Mouse (Mus musculus) neural tube, embryonic 11.5 days (tissue): ENCODE results near the gene Atp5s. TPM values are rescaled to one million over a fixed set of nuclear protein-coding genes. Genes with fewer than 3 reads are reported as not detected.

ENCODE experiments used
- ATAC-seq: fragments of 200-750 bp; cut with Nextera tagmentation; 2 replicates; pipeline ENCODE4 v1.8.0; 2017; ENCODE audit warnings: moderate number of reproducible peaks, mild to moderate bottlenecking, moderate TSS enrichment, moderate library complexity; ENCODE audit not compliant: insufficient read depth, low FRiP score, low TSS enrichment
- DNase-seq: peaks from one replicate; pipeline ENCODE4 v3.0.0-alpha.2; 2015; ENCODE audit warnings: low spot score
- H3K27ac ChIP-seq: fragments of 300-500 bp; sonication (generic); 2 replicates; pipeline ENCODE4 v1.5.1; 2014; ENCODE audit warnings: low read depth, mild to moderate bottlenecking, low read length
- H3K27me3 ChIP-seq: fragments of 300-500 bp; sonication (generic); 2 replicates; pipeline ENCODE4 v1.6.1; 2014; ENCODE audit warnings: mild to moderate bottlenecking, low read length, mixed read lengths; ENCODE audit not compliant: control insufficient read depth, insufficient read depth
- H3K36me3 ChIP-seq: fragments of 300-500 bp; sonication (generic); 2 replicates; pipeline ENCODE4 v1.6.1; 2014; ENCODE audit warnings: mild to moderate bottlenecking, low read length, moderate library complexity, mixed read lengths; ENCODE audit not compliant: control insufficient read depth, insufficient read depth
- H3K4me1 ChIP-seq: fragments of 300-500 bp; sonication (generic); 2 replicates; pipeline ENCODE4 v1.6.1; 2014; ENCODE audit warnings: low read length, mixed read lengths; ENCODE audit not compliant: control insufficient read depth, insufficient read depth
- H3K4me2 ChIP-seq: fragments of 300-500 bp; sonication (generic); 2 replicates; pipeline ENCODE4 v1.6.1; 2014; ENCODE audit warnings: low read depth, mild to moderate bottlenecking, moderate library complexity
- H3K4me3 ChIP-seq: fragments of 300-500 bp; sonication (generic); 2 replicates; pipeline ENCODE4 v1.5.1; 2014; ENCODE audit warnings: low read depth, low read length
- H3K9ac ChIP-seq: fragments of 300-500 bp; sonication (generic); 2 replicates; pipeline ENCODE4 v1.6.1; 2014; ENCODE audit warnings: mild to moderate bottlenecking, low read length
- H3K9me3 ChIP-seq: fragments of 300-500 bp; sonication (generic); 2 replicates; pipeline ENCODE4 v1.6.1; 2016; ENCODE audit warnings: low read length; ENCODE audit not compliant: control insufficient read depth
- WGBS: fragments of 180-500 bp; shearing (Covaris S2); extraction: QIAGEN DNeasy Blood & Tissue Kit; methylation state at CpG from one replicate; pipeline ENCODE4 v1.1.7; 2014; 5-methylcytosine and 5-hydroxymethylcytosine counted together
- polyA plus RNA-seq: library from polyadenylated mRNA; unstranded; fragments of >200 nt; fragmentation: Nextera tagmentation; extraction: Ambion mirVana; gene quantifications from 2 replicates; pipeline ENCODE4 v1.2.1, GENCODE M21; 2014

The Atp5s gene
- polyA plus RNA-seq, 1 experiment from 2014 or later = 24.0 TPM

DNA sequence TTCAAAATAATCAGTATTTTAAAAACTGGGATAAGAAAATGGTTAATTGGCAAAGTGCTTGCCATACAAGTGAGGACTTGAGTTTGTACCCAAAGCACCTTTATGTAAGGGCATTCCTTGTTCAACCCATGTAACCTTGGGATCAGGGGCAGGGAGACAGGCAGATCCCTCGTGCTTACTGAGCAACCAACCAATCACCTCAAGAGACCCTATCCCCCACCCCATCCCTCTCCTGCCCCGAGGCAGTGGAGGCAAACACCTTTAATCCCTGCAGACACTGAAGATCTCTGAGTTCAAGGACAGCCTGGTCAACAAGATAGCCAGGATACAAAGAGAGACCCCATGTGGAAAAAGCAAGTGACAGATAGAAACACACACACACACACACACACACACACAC lies 1.4 kb upstream of the Atp5s start:
- H3K9me3 ChIP-seq = no peaks in the 10 kb centered on the region
- H3K4me3 ChIP-seq = no peak overlapping the region
- no peaks in the 10 kb centered on the region for H3K4me1 ChIP-seq
- no peaks in the 10 kb centered on the region for H3K27me3 ChIP-seq
- no peak for ATAC-seq
- no peak for DNase-seq
- H3K4me2 ChIP-seq = peak overlapping the region; percentile 81; the same call in 1 of the 2 replicates
- 74% methylated on average over 2 of the region's 2 CpGs for WGBS
- H3K27ac ChIP-seq = no peak overlapping the region
- H3K36me3 ChIP-seq = peaks cover 3% of the 10 kb centered on the region; the same call in 1 of the 2 replicates
- no peak overlapping the region for H3K9ac ChIP-seq

DNA sequence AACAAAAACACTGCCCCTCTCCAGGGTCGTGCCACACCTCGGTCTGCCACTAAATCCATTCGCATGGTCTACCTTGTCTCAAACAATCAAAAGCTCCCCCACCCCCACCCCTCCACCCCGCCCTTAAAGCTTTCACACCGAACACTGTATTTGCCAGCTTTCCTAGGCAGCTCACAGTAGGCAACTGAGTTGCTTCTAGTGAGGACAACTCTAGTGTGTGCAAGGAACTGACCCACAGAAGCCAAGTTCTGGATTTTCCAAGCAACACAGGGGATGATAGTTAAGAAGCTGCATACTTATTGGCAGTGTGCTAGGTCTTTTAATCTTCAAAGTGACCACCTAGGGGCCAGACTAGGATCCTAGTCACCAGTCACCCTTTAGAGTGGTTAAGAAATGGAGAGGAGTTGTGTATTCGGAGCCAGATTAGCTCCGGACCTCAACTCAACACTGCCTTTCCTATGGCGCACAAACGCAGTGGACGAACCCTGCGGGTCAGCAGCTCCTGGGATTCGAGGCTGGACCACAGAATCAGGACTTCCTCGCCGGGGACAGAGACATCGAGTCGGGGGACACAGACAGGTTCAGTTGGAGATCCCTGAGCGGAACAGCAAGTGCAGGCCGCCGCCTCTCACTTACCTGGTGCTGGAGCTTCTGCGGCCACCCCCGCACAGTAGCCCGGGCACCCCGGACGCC lies 586 bp upstream of the Atp5s start:
- peak overlapping the region; percentile 81 for H3K4me2 ChIP-seq
- ATAC-seq (no peak), DNase-seq (no peak)
- H3K36me3 ChIP-seq = peaks cover 3% of the 10 kb centered on the region; the same call in 1 of the 2 replicates
- 3% methylated on average over 24 of the region's 24 CpGs for WGBS
- no peak overlapping the region for H3K27ac ChIP-seq
- H3K9ac ChIP-seq = peak overlapping the region; percentile 49
- no peaks in the 10 kb centered on the region for H3K4me1 ChIP-seq
- H3K27me3 ChIP-seq = no peaks in the 10 kb centered on the region
- no peaks in the 10 kb centered on the region for H3K9me3 ChIP-seq
- peak overlapping the region; percentile 65 for H3K4me3 ChIP-seq

DNA sequence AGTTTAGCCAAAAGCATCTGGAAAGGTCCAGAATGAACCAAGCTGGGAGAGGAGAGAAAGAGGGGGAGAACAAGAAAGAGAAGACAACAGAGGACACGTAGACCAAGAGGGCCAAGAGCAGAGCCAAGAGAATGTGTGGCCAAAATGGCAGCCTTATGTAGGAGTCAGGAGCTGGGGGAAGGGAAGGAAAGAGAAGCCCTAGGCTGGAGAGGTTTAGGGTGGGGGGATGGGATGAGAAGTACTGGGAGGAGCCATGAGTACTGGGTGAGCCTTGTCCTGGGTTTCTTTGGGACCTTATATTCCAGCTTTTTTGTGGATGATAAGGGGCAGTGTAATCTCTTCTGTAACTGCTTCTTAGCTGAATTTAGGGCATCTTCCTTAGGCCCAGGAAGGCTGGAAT lies 4.5 kb downstream of the Atp5s start:
- H3K4me3 ChIP-seq = no peak overlapping the region
- H3K27ac ChIP-seq = no peak overlapping the region
- DNase-seq (no peak), ATAC-seq (no peak)
- H3K9me3 ChIP-seq = no peaks in the 10 kb centered on the region
- no peaks in the 10 kb centered on the region for H3K4me1 ChIP-seq
- no peak overlapping the region for H3K9ac ChIP-seq
- H3K36me3 ChIP-seq = no peaks in the 10 kb centered on the region
- 100% methylated on average over 1 of the region's 1 CpGs for WGBS
- H3K27me3 ChIP-seq = no peaks in the 10 kb centered on the region
- no peak overlapping the region for H3K4me2 ChIP-seq

DNA sequence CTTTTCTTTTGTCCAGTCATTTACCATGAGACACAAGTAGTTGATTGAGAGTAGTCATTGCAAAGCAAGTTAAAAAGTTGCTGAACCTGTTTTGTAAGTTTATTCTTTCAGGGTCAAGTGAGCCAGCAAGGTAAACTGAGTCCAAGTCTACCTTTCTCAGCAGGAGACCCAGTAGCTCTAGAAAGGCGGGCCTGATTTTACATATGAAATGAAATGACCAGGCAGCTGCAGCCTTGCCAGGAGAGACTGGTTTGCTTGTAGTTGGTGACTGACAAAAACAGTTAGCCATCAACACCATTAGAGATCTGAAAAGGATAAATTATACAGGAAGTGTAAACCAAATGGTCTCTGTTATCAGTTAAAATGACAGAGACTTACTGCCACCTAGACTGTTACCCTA lies 5.6 kb downstream of the Atp5s start:
- WGBS = 71% methylated on average over 1 of the region's 1 CpGs
- DNase-seq (no peak), ATAC-seq (no peak)
- H3K36me3 ChIP-seq = no peaks in the 10 kb centered on the region
- no peak overlapping the region for H3K27ac ChIP-seq
- H3K9ac ChIP-seq = no peak overlapping the region
- no peaks in the 10 kb centered on the region for H3K9me3 ChIP-seq
- no peak overlapping the region for H3K4me3 ChIP-seq
- H3K4me2 ChIP-seq = no peak overlapping the region
- H3K4me1 ChIP-seq = no peaks in the 10 kb centered on the region
- no peaks in the 10 kb centered on the region for H3K27me3 ChIP-seq

DNA sequence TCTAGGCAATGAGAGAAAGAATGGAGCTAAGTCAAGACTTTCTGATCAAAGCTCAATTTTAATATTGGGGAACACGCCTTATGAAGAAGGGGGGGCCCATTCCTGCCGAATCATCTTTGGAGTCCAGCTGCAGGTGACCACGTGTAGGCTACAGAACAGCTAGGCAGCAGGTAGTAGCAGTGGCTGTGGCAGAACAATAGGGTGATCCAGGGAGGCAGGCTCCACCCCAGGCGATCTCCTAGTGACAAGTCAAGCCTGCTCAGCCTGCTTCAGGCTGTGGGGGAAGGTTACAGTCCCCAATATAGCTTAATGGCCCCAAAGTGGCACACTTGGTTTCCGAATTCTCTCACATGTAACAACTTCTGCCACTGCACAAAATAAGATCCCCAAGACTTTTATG lies 7.5 kb downstream of the Atp5s start:
- Histone ChIP-seq H3K9ac (no peak overlapping the region), H3K36me3 (no peaks in the 10 kb centered on the region)
- 34% methylated on average over 5 of the region's 5 CpGs for WGBS

GRCm38 (mm10) chr12:69733518-69733917 lies 8.8 kb downstream of the Atp5s start:
- Histone ChIP-seq H3K27me3 (no peaks in the 10 kb centered on the region), H3K9me3 (no peaks in the 10 kb centered on the region), H3K36me3 (no peaks in the 10 kb centered on the region), H3K27ac (no peak overlapping the region), H3K4me2 (no peak overlapping the region), H3K4me3 (no peak overlapping the region), H3K4me1 (no peaks in the 10 kb centered on the region), H3K9ac (no peak overlapping the region)
- ATAC-seq (no peak), DNase-seq (no peak)
- 26% methylated on average over 2 of the region's 2 CpGs for WGBS

More for the DNA sequence above, 7.5 kb downstream of the Atp5s start:
- Histone ChIP-seq H3K27ac (no peak overlapping the region), H3K4me2 (no peak overlapping the region), H3K4me3 (no peak overlapping the region), H3K27me3 (no peaks in the 10 kb centered on the region), H3K9me3 (no peaks in the 10 kb centered on the region), H3K4me1 (no peaks in the 10 kb centered on the region)
- DNase-seq (no peak), ATAC-seq (no peak)

DNA sequence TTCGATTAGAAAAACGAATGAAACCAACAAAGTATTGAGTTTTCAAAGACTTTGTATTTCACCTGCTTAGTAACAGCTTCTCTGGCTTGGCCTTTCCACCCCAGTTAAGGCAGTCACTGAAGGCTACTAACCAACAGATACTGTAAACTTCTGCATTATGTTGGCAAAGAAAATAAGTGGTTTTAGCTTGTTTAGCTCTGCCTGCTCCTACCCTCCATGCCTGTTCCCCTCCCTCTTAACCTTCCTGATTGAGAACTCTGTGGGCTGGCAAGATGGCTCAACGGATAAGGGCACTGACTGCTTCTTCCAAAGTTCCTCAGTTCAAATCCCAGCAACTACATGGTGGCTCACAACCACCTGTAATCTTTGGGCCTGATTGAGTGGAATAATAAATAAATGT lies 9.2 kb downstream of the Atp5s start:
- DNase-seq (no peak), ATAC-seq (no peak)
- H3K27ac ChIP-seq = no peak overlapping the region
- WGBS = 84% methylated on average over 3 of the region's 3 CpGs
- no peaks in the 10 kb centered on the region for H3K9me3 ChIP-seq
- H3K4me3 ChIP-seq = no peak overlapping the region
- H3K27me3 ChIP-seq = no peaks in the 10 kb centered on the region
- no peak overlapping the region for H3K9ac ChIP-seq
- H3K36me3 ChIP-seq = no peaks in the 10 kb centered on the region
- no peaks in the 10 kb centered on the region for H3K4me1 ChIP-seq
- no peak overlapping the region for H3K4me2 ChIP-seq

- H3K27me3 ChIP-seq = no peaks in the 10 kb centered on the region
- H3K4me1 ChIP-seq = no peaks in the 10 kb centered on the region
- no peak overlapping the region for H3K27ac ChIP-seq
- ATAC-seq = no peak
- WGBS = 89% methylated on average over 5 of the region's 5 CpGs
- H3K9me3 ChIP-seq = no peaks in the 10 kb centered on the region
- H3K4me2 ChIP-seq = no peak overlapping the region
- H3K9ac ChIP-seq = no peak overlapping the region
- H3K4me3 ChIP-seq = no peak overlapping the region
- no peaks in the 10 kb centered on the region for H3K36me3 ChIP-seq
- DNase-seq = no peak
Observed at GRCm38 (mm10) chr12:69741965-69742364, 17.2 kb downstream of the Atp5s start.

DNA sequence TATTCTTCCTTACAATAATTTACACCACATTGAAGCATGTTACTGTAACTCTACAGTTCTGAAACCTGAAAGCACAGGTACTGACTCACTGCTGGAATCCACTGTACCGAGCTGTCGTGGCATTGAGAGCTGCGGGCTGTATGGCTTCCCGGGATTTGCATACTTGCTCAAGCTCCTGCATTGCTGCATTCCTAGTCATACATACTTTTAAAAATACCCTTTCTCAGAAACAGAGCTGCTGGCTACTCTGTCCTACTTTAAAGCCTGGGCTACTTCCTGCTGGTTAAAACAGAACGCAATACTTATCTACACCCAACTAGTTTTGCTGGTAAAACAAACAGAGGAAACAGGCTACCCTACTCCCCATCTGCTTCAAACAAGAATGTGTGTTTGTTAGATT lies 19.4 kb downstream of the Atp5s start:
- no peak for ATAC-seq
- Histone ChIP-seq H3K4me2 (no peak overlapping the region), H3K27me3 (no peaks in the 10 kb centered on the region), H3K36me3 (no peaks in the 10 kb centered on the region), H3K4me1 (no peaks in the 10 kb centered on the region), H3K27ac (no peak overlapping the region), H3K9ac (no peak overlapping the region), H3K9me3 (no peaks in the 10 kb centered on the region), H3K4me3 (no peak overlapping the region)
- DNase-seq = no peak
- WGBS = 91% methylated on average over 5 of the region's 5 CpGs
